Mouse (Mus musculus): ENCODE measurements at regions not wholly inside any gene's neighbourhood (a gene's known extent, or its start where the extent isn't known, plus 50 kb on each side); places are given as distances from the start of the nearest gene placed in this dataset.

DNA sequence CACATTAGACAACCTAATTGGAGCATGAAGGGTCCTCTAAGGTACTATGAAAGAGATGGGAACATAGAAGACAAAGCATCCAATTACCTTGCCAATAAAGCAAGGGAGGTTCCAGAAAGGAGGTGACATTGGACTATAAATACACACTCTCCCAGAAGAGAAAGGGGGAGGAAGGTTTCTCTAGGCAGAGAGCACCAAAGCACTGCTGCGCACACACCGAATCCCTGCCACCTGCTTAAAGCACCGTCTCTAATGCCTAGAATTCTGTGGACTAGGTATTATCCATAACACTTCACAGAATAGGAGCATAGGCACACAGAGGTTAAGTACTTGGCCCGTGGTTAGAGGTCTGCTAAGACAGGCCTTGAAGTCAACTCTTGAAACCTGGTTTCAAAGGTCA lies 107.8 kb upstream of the Jun start:
- 60% methylated on average over 4 of the region's 4 CpGs for WGBS

DNA sequence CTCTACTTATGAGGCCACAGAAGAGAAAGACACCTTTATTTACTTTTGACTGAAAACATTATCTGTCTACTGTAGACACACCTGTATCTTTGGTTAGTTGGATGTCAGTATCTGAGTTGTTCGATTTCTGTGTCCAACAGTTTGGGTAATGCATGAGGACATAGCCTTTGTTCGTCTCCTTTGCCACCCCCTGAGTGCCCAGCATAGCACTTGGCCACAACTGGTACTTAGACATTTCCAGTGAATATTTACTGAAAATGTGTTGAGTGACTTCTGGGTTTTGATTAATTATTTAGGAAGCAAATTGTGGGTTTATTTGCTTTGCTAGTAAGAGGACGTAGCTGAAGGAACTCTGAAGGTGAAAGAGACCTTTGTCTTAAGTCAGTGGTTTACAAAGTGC lies 108.4 kb upstream of the Jun start:
- 72% methylated on average over 3 of the region's 3 CpGs for WGBS
- H3K27ac ChIP-seq (ENCODE audit: low read length) = peak overlapping the region; percentile 97
- peak overlapping the region; percentile 65 for H3K4me2 ChIP-seq (replicated peaks; ENCODE audit: low read depth, low read length)
- H3K36me3 ChIP-seq (ENCODE audit: insufficient read depth, low read length) = no peaks in the 10 kb centered on the region
- H3K4me1 ChIP-seq (ENCODE audit: insufficient read depth, low read length) = peaks cover 28% of the 10 kb centered on the region
- H3K9me3 ChIP-seq (ENCODE audit: low read length) = no peaks in the 10 kb centered on the region
- peak overlapping the region; percentile 80 for H3K9ac ChIP-seq (replicated peaks; ENCODE audit: low read length)
- H3K27me3 ChIP-seq (ENCODE audit: insufficient read depth, low read length) = no peaks in the 10 kb centered on the region
- ATAC-seq (ENCODE audit: low FRiP score, low TSS enrichment) = no peak
- H3K4me3 ChIP-seq (ENCODE audit: low read length) = peak overlapping the region; percentile 50; the same call in 1 of the 2 replicates

More for the DNA sequence above, 107.8 kb upstream of the Jun start:
- Histone ChIP-seq H3K27me3 (ENCODE audit: insufficient read depth, low read length) (no peaks in the 10 kb centered on the region), H3K4me1 (ENCODE audit: insufficient read depth, low read length) (peaks cover 28% of the 10 kb centered on the region), H3K36me3 (ENCODE audit: insufficient read depth, low read length) (no peaks in the 10 kb centered on the region), H3K9me3 (ENCODE audit: low read length) (no peaks in the 10 kb centered on the region), H3K4me2 (replicated peaks; ENCODE audit: low read depth, low read length) (no peak overlapping the region), H3K4me3 (ENCODE audit: low read length) (no peak overlapping the region), H3K27ac (ENCODE audit: low read length) (no peak overlapping the region; the same call in 1 of the 2 replicates), H3K9ac (replicated peaks; ENCODE audit: low read length) (no peak overlapping the region)
- no peak for ATAC-seq (ENCODE audit: low FRiP score, low TSS enrichment)

GRCm38 (mm10) chr4:95160912-95161669 lies 109.1 kb upstream of the Jun start:
- H3K9ac ChIP-seq (replicated peaks; ENCODE audit: low read length) = peak overlapping the region; percentile 80
- H3K36me3 ChIP-seq (ENCODE audit: insufficient read depth, low read length) = no peaks in the 10 kb centered on the region
- ATAC-seq (ENCODE audit: low FRiP score, low TSS enrichment) = peak; percentile 96
- peak overlapping the region; percentile 97 for H3K27ac ChIP-seq (ENCODE audit: low read length)
- no peaks in the 10 kb centered on the region for H3K27me3 ChIP-seq (ENCODE audit: insufficient read depth, low read length)
- H3K4me3 ChIP-seq (ENCODE audit: low read length) = peak overlapping the region; percentile 50
- 1% methylated on average over 51 of the region's 53 CpGs for WGBS
- no peaks in the 10 kb centered on the region for H3K9me3 ChIP-seq (ENCODE audit: low read length)
- peaks cover 28% of the 10 kb centered on the region for H3K4me1 ChIP-seq (ENCODE audit: insufficient read depth, low read length)
- H3K4me2 ChIP-seq (replicated peaks; ENCODE audit: low read depth, low read length) = peak overlapping the region; percentile 65

GRCm38 (mm10) chr4:95161670-95162020 lies 109.6 kb upstream of the Jun start:
- Histone ChIP-seq H3K4me2 (replicated peaks; ENCODE audit: low read depth, low read length) (peak overlapping the region; percentile 65), H3K9ac (replicated peaks; ENCODE audit: low read length) (peak overlapping the region; percentile 80), H3K27me3 (ENCODE audit: insufficient read depth, low read length) (no peaks in the 10 kb centered on the region), H3K9me3 (ENCODE audit: low read length) (no peaks in the 10 kb centered on the region), H3K4me3 (ENCODE audit: low read length) (peak overlapping the region; percentile 50), H3K27ac (ENCODE audit: low read length) (peak overlapping the region; percentile 97), H3K4me1 (ENCODE audit: insufficient read depth, low read length) (peaks cover 27% of the 10 kb centered on the region), H3K36me3 (ENCODE audit: insufficient read depth, low read length) (no peaks in the 10 kb centered on the region)
- WGBS = 14% methylated on average over 7 of the region's 7 CpGs
- no peak for ATAC-seq (ENCODE audit: low FRiP score, low TSS enrichment)

DNA sequence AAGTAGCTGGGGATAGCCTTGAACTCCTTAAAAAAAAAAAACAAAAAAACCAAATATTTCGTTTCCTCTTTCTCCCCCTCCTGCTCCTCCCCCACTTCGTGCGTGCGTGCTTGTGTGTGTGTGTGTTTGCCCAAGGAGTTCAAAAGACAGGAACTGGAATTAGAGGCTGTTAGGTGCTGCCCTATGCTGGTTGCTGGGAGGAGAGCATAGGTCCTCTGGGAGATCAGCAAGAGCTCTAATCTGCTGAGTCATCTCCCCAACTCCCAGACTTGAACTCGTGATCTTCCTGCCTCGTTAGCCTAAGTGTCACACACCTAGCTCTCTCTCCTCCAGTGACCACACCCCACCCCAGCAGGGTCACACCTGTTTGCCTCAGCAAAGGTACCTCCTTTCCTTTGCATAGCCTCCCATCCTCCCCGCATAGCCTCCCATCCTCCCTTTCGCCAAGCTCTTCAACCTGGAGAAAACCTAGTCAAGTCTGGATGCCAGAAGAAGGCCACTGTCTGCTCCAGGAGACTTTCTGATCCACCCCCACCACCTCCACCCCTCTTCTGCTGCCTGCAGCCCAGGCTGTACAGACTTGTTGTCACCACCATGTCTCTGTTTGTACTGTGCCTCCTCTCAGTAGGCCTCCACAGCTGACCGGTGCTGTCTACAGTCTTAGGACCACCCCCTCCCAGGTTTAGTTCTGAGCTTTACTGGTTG lies 110.5 kb upstream of the Jun start:
- H3K27ac ChIP-seq (ENCODE audit: low read length) = no peak overlapping the region
- ATAC-seq (ENCODE audit: low FRiP score, low TSS enrichment) = no peak
- 63% methylated on average over 9 of the region's 9 CpGs for WGBS
- no peak overlapping the region for H3K4me2 ChIP-seq (replicated peaks; ENCODE audit: low read depth, low read length)
- H3K36me3 ChIP-seq (ENCODE audit: insufficient read depth, low read length) = no peaks in the 10 kb centered on the region
- H3K4me3 ChIP-seq (ENCODE audit: low read length) = no peak overlapping the region
- H3K27me3 ChIP-seq (ENCODE audit: insufficient read depth, low read length) = no peaks in the 10 kb centered on the region
- no peak overlapping the region for H3K9ac ChIP-seq (replicated peaks; ENCODE audit: low read length)
- no peaks in the 10 kb centered on the region for H3K9me3 ChIP-seq (ENCODE audit: low read length)
- H3K4me1 ChIP-seq (ENCODE audit: insufficient read depth, low read length) = peaks cover 20% of the 10 kb centered on the region

DNA sequence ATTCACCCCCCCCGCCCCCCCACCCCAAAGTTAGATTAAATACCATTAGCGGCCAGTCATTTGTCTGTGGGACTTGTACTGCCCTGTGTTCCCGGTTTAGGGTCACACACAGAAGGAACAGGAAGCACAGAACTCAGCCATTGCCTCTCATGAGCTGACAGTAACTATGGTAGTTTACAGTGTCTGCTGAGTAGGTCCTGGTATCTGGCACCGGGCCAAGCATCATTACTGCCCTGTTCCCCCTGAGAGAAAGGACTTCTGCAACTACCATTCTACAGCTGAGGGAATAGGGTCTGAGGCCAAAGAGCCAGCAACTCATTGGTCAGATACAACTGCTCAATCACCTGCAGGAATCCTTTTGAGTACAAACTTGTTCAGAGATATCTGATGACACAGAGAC lies 111.4 kb upstream of the Jun start:
- Histone ChIP-seq H3K27ac (ENCODE audit: low read length) (no peak overlapping the region), H3K4me1 (ENCODE audit: insufficient read depth, low read length) (peaks cover 20% of the 10 kb centered on the region), H3K36me3 (ENCODE audit: insufficient read depth, low read length) (no peaks in the 10 kb centered on the region), H3K27me3 (ENCODE audit: insufficient read depth, low read length) (no peaks in the 10 kb centered on the region), H3K9me3 (ENCODE audit: low read length) (no peaks in the 10 kb centered on the region), H3K4me3 (ENCODE audit: low read length) (no peak overlapping the region), H3K4me2 (replicated peaks; ENCODE audit: low read depth, low read length) (no peak overlapping the region), H3K9ac (replicated peaks; ENCODE audit: low read length) (no peak overlapping the region)
- 79% methylated on average over 4 of the region's 4 CpGs for WGBS
- no peak for ATAC-seq (ENCODE audit: low FRiP score, low TSS enrichment)

GRCm38 (mm10) chr4:95166503-95166902 lies 114.5 kb upstream of the Jun start:
- Histone ChIP-seq H3K4me1 (ENCODE audit: insufficient read depth, low read length) (peaks cover 18% of the 10 kb centered on the region; the same call in 1 of the 2 replicates), H3K9me3 (ENCODE audit: low read length) (no peaks in the 10 kb centered on the region), H3K4me3 (ENCODE audit: low read length) (no peak overlapping the region), H3K36me3 (ENCODE audit: insufficient read depth, low read length) (no peaks in the 10 kb centered on the region), H3K4me2 (replicated peaks; ENCODE audit: low read depth, low read length) (no peak overlapping the region), H3K27me3 (ENCODE audit: insufficient read depth, low read length) (no peaks in the 10 kb centered on the region), H3K27ac (ENCODE audit: low read length) (no peak overlapping the region), H3K9ac (replicated peaks; ENCODE audit: low read length) (no peak overlapping the region)
- ATAC-seq (ENCODE audit: low FRiP score, low TSS enrichment) = no peak
- WGBS = 74% methylated on average over 5 of the region's 5 CpGs

DNA sequence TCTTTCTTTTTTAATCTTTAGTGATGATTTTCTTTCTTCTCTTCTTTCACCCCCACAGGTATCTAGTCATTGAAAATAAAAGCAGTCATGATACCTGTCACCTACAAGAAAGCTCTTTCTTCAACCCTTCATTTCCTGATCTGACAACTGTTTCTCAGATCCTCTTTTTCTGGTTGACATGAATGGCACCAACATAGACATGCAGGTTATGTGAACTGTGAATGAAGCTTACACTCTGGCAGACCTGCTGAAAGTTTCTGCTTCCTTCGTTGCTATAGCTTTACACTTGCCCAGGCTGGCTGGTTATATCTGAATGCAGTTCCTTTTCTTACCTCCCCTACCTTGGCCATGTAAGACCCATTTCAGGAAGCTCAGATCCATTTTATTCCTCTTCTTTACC lies 115.2 kb upstream of the Jun start:
- Histone ChIP-seq H3K9ac (replicated peaks; ENCODE audit: low read length) (no peak overlapping the region), H3K27me3 (ENCODE audit: insufficient read depth, low read length) (no peaks in the 10 kb centered on the region), H3K4me2 (replicated peaks; ENCODE audit: low read depth, low read length) (no peak overlapping the region), H3K4me1 (ENCODE audit: insufficient read depth, low read length) (peaks cover 15% of the 10 kb centered on the region; the same call in 1 of the 2 replicates), H3K27ac (ENCODE audit: low read length) (no peak overlapping the region), H3K36me3 (ENCODE audit: insufficient read depth, low read length) (no peaks in the 10 kb centered on the region), H3K9me3 (ENCODE audit: low read length) (no peaks in the 10 kb centered on the region), H3K4me3 (ENCODE audit: low read length) (no peak overlapping the region)
- 92% methylated on average over 1 of the region's 1 CpGs for WGBS
- ATAC-seq (ENCODE audit: low FRiP score, low TSS enrichment) = no peak

DNA sequence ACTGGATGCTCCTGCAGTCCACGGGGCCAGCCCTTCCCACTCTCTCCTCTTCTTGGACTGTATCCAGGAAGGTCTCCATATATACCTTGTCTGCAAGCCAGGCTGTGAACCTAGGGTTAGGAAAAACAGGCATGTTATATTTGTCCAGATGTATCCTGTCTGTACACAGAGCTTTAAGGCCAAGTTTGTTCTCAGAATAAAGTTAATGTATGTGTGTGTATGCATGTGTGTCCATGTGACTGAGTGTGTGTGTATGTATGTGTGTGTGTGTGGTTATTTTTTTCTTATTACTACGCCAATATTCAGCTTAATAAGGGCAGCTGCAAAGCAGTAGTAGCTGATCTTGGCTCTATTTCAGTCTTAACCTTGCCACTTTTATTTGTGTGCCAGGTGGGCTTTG lies 117.7 kb upstream of the Jun start:
- H3K36me3 ChIP-seq (ENCODE audit: insufficient read depth, low read length) = no peaks in the 10 kb centered on the region
- H3K27me3 ChIP-seq (ENCODE audit: insufficient read depth, low read length) = no peaks in the 10 kb centered on the region
- no peak overlapping the region for H3K4me3 ChIP-seq (ENCODE audit: low read length)
- 50% methylated on average over 2 of the region's 2 CpGs for WGBS
- H3K9ac ChIP-seq (replicated peaks; ENCODE audit: low read length) = no peak overlapping the region
- H3K9me3 ChIP-seq (ENCODE audit: low read length) = no peaks in the 10 kb centered on the region
- no peak for ATAC-seq (ENCODE audit: low FRiP score, low TSS enrichment)
- 0 out of 2 replicates have a peak, but pooled peaks cover 5% of the 10 kb centered on the region for H3K4me1 ChIP-seq (ENCODE audit: insufficient read depth, low read length)
- H3K27ac ChIP-seq (ENCODE audit: low read length) = no peak overlapping the region
- H3K4me2 ChIP-seq (replicated peaks; ENCODE audit: low read depth, low read length) = no peak overlapping the region

- no peaks in the 10 kb centered on the region for H3K27me3 ChIP-seq (ENCODE audit: insufficient read depth, low read length)
- H3K4me3 ChIP-seq (ENCODE audit: low read length) = no peak overlapping the region
- no peak overlapping the region for H3K9ac ChIP-seq (replicated peaks; ENCODE audit: low read length)
- H3K4me2 ChIP-seq (replicated peaks; ENCODE audit: low read depth, low read length) = no peak overlapping the region
- H3K9me3 ChIP-seq (ENCODE audit: low read length) = no peaks in the 10 kb centered on the region
- no peaks in the 10 kb centered on the region for H3K36me3 ChIP-seq (ENCODE audit: insufficient read depth, low read length)
- H3K4me1 ChIP-seq (ENCODE audit: insufficient read depth, low read length) = 0 out of 2 replicates have a peak, but pooled peaks cover 3% of the 10 kb centered on the region
- WGBS = 69% methylated on average over 2 of the region's 2 CpGs
- no peak for ATAC-seq (ENCODE audit: low FRiP score, low TSS enrichment)
- no peak overlapping the region for H3K27ac ChIP-seq (ENCODE audit: low read length)
These were observed 125.7 kb upstream of the Jun start for GRCm38 (mm10) chr4:95177753-95178152.

Measured in kidney, embryonic 16.5 days (tissue).